Mouse (Mus musculus) adrenal gland, postnatal 25 days (tissue): ENCODE data around the gene Kif15. TPM values are rescaled to one million over a fixed set of nuclear protein-coding genes. Genes with fewer than 3 reads are reported as not detected.

Source experiments
- DNase-seq: peaks from one replicate; pipeline ENCODE4 v3.0.0; 2021; ENCODE audit warnings: mixed read lengths
- long read RNA-seq: library from polyadenylated mRNA; stranded (forward); transcript quantifications from one replicate; pipeline ENCODE4 v2.0.0, GENCODE M21; 2021
- total RNA-seq: library from RNA; stranded (reverse); gene quantifications from 2 replicates; pipeline ENCODE4 v1.2.3, GENCODE M21; 2021

Gene Kif15
- 4.2 and 6.1 TPM in 2 replicates for total RNA-seq
- long read RNA-seq: 0 reads

DNA sequence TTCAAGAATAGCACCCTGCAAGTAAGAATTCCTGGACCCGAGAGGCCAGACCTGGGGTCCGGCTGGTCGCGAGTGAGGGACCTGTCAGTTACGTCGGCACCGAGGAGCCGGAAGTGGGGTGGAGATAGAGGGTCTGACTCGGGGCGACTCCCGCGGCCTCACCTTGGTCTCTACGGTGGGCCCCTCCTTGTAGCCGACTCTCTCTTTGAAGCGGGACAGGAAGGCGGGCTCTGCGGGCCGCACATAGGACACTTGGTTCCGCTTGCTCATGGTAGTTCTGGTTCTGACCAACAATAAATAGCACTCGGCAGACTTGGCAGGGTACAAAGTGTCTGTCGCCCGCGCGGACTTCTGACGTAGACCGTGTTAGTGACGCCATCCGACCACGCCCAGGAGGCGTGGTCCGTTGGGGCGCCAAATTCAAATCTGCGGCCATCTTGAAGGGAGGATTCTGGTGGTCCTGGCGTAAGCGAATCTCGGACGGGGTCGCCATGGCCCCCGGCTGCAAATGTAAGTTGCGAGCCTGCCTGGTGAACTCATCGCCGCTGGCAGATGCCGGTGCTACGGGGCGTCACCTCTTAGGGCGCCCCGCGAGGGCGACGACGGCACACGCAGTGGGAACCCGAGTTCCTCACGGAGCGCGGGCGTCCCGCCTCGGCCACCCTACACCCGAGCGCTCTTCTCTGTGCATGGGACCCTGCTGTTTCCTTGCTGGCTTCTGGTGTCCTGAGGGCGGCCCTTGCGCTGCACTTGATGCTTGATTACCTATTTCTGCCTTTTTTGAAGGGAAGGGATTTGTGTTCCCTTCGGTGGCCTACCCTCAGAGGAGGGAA, at the start of gene Kif15, which contains the start of gene 1110059G10Rik:
TSS of gene Kif15 (plus strand) at position 404 of the 833 bp plus-strand sequence.
TSS of gene 1110059G10Rik (minus strand) at position 358 of the 833 bp plus-strand sequence.
- peak; percentile 92 for DNase-seq

DNA sequence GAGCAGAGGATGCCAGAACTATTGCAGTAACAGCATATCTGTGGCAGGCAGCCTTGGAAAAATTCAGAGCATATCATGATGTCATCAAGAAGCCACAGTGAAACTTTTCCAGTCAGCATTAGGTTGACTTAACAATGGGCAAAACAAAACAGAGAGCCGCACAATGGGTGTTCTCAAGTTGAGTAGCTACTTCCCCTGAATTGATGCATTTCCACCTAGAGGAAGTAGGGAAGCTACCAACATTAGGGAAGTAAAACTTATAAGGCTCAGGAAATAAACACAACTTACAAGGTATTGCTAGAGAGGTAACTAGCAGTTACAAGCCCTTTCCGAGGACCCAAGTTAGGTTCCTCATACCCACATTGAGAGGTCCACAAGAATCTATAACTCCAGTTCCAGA, 49.8 kb upstream of the Kif15 start:
- no peak for DNase-seq

DNA sequence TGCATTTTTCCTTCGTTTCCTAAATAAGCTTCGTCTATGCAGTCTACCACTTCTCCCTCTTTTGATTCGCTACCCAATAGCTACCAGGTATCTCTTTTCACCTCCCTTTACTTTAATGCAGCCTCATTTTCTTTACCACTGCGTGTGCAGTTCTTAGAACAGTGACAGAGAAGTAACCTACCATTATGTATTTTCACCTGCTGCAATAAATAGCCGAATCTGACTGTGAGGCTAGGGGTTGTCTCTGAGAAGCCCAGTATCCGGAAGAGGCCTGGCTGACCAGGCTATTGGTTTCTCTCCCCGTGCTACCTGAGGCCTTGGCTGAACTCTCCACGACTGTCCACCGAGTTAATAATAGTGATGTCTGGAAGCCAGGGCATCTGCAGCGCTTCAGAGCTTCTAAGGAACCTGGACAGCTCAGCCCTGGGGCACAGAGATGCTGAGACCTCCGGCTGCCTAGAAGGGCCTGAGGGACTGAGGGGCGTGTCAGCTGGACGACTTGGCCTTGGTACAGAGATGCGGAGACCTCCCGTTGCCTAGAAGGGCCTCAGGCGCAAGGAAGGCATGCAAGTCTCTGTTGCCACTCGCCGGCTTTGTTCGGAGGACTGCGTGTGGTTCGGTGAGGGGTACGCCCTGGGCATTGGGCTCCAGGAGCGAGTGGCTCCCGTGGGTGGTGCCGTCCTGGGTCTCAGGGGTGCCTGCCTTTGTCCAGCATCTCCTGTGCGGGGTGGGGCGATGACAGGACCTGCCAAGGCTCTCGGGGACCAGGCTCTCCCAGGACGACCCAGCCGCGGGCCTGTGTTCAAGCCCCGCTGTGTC, 47.9 kb upstream of the Kif15 start:
- peak; percentile 51 for DNase-seq

DNA sequence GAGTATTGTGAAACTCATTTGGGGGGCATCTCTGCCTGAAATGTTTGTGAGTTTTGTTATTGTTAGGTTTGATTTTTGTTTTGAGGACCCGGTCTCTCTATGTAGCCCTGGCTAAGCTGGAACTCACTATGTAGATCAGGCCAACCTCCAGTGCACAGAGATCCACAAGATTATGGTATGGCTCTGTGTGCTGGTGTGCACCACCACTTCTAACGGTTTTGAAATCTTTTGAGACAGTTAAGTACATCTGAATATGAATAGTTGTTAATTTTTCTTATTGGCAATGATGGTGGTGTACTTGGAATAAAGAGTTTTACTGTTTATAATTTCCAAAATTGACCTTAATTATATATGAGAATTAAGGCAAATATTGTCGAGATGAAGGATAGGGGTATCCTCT, 28.4 kb upstream of the Kif15 start:
- DNase-seq: no peak

DNA sequence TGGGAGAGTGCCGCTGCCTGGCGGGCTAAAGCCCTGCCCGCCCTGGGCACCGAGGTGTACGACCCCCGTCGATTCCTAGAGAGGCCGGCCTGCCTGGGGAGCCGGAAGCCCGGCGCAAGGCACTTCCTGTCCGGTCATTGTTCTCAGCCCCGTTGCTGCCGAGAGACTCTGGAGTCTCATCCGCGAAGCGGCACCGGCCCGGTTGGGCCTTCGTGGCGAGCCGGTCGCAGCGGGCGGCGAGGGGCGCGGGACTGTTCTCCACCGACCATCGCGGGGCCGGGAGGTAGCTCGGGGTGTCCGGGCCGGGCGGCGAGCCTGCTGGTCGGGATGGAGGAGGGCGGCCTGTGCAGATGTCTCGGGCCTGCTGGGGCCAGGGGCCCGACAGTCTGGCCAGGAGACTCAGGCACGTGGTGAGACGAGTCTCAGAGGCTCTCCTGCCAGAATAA, 27.9 kb upstream of the Kif15 start, which contains the start of gene Zfp105:
TSS of gene Zfp105 (plus strand) at position 137 of the 446 bp plus-strand sequence.
- peak; percentile 63 for DNase-seq

DNA sequence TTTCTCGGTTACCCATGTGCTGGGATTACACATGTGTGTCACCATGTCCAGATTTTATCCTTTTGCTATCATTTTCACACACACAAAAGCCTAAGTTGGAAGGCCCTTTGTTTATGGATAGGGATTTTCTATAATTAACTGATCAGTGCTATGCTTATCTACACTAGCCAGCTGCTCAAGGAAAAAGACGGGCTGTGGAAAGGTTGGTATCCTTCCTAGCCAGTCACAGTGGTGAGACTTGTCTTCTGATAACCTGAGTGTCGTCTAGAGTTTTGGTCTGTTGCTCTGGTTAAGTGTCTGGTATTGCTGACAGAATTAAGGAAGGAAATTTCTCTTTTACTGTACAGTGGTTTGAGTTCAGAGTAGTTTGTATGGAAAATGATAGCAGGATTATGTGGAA, 21.9 kb upstream of the Kif15 start:
- no peak for DNase-seq

DNA sequence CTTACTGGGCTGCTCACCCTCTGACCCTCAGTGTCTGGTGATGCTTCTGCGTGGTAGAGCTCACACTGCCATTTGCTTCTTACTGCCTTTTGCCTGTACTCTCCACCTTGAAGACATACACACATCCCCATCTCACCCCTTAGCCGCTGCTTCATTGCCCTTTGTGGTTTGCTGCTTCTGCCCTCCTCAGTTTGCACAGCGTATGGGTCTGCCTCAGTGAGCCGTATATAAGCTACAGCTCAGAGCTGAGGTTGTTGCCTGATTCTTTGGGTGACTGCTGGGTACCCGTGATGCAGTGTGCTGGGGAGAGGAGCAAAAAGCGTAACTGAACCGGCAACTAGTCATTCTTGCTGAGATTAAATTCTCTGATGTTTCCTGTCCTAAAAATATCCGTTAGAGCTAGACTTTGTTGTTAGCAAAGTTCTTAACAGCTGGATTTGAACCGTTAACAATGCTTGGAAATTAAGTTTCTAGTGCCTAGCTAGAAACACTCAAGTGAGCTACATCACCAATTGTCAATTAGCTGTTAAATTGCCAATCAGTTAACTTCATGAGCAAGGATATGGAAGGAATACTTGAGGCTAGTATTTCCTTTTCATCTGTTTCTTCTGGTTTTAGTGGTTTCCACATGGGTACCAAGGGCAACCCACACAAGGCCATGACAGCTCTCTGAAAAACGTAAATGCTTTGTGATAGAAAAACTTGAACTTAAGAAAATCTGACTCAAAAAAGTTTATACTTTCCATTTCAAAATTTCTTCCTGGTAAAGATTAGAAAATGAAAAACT, 47.8 kb downstream of the Kif15 start:
- no peak for DNase-seq

DNA sequence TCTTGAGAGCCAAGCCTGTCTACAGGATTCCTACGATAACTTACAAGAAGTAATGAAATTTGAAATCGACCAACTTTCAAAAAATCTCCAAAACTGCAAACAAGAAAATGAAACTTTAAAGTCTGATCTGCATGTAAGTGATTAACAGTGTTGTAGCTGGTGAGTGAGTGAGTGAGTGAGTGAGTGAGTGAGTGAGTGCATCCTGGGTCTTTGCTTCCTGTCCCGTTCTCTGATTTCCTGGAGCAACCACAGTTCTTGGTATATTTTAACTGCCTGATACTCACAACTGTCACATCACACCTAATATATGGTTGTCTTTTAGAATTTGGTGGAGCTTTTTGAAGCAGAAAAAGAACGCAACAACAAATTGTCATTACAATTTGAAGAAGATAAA, 48.3 kb downstream of the Kif15 start:
- DNase-seq: no peak

DNA sequence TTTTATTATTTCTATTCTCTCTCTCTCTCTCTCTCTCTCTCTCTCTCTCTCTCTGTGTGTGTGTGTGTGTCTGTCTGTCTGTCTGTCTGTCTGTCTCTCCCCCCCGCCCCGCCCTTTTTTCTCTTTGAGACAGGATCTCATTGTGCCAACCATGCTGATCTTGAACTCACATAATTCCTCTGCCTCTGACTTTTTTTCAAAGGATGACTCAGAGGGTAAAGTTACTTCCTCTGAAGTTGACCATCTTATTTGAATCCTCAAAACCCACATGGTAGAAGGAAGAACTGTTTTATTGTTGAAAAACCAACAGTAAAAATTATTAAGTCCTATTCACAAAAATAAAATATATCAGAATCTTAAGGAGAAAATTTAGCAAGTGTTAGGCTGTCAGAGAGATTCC, 53.9 kb downstream of the Kif15 start:
- no peak for DNase-seq

DNA sequence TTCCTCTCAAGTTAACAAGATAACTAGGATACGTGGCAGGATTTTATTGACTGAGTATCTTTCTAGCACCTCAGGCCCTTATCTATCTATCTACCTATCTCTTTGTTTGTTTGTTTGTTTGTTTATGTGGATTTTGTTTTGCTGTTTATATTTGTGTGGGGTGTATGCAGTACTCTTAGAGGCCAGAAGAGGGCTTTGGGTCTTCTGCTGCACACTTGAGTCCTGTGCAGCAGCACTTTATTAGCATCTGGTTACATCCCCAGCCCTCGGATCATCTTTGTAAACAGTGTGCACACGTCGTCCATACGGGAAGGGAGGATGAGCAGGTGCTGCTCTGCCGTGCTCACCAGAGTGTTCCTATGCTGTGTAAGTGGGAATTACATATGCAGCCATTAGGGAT, 55.2 kb downstream of the Kif15 start:
- DNase-seq: no peak

DNA sequence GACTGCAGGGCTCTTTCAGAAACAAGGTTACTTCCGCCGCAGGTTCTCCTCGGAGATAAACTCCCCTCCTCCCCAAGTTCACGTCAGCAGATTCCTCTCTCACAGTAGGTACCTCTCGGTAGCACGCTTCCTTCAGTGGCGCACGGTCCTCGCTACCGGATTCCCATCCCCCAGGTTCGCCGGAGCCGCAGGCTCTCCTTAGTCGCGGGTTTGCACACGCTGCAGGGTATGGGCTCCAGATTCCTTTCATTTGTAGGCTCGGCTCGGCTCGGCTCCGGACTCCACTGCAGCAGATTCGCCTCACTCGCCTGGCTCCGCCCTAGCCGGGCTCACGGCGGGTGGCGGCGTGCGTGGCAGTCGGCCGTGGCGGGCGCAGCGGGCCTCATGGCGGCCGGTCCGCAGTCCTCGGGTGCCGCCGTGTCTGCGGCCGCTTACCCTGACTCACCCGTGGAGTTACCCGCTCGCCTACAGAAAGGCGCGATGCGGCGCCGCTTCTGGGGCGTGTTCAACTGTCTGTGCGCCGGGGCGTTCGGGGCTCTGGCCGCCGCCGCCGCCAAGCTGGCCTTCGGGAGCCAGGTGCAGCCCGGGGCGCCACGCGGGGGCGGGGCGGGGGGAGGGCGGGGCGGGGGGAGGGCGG, 70.3 kb downstream of the Kif15 start, which contains the start of gene Tmem42:
TSS of gene Tmem42 (plus strand) at position 332 of the 637 bp plus-strand sequence.
- peak; percentile 85 for DNase-seq

DNA sequence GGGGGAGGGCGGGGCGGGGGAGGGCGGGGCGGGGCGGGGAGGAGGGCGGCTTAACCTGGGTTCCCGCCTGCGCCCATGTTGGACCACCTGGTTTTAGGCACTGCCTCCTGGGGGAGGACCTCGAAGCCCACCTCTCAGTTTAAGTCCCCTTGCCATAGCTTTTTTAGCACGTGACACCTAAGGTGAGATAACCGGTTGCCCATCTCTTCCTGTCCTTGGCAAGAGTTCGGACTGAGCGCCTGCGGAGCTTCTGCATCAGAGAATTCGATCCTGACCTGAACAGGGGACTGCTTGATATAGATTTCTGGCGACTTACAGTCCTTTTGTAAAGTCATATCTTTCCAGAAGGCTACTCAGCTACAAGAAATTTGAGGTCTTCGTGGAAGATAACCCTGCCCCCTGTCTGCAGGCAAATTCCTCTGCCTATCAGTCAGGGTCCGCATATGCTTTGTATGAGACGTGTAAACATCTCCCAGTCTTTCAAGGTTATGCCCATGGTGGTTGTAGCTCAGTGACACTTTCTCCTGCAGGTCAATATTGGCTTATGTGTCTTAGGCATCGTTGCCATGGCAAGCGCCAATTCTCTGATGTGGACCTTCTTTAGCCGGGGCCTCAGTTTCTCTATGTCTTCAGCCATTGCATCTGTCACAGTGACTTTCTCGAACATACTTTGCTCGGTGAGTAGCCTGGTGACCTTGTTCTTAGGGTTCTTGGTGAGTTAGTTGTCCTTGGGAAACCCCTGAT, 71.0 kb downstream of the Kif15 start:
- no peak for DNase-seq

DNA sequence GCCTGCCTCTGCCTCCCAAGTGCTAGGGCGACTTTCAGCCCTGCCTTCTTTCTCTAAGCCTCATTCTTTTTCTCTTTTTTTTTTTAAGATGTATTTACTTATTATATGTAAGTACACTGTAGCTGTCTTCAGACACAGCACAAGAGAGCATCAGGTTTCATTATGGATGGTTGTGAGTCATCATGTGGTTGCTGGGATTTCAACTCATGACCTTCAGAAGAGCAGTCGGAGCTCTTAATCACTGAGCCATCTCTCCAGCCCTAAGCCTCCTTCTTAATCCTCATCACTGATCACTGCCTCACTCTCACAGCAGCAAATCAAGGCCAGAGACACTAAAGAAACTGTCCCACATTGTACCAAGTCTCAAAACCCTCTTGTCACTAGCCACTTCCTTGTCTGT, 73.4 kb downstream of the Kif15 start:
- no peak for DNase-seq

DNA sequence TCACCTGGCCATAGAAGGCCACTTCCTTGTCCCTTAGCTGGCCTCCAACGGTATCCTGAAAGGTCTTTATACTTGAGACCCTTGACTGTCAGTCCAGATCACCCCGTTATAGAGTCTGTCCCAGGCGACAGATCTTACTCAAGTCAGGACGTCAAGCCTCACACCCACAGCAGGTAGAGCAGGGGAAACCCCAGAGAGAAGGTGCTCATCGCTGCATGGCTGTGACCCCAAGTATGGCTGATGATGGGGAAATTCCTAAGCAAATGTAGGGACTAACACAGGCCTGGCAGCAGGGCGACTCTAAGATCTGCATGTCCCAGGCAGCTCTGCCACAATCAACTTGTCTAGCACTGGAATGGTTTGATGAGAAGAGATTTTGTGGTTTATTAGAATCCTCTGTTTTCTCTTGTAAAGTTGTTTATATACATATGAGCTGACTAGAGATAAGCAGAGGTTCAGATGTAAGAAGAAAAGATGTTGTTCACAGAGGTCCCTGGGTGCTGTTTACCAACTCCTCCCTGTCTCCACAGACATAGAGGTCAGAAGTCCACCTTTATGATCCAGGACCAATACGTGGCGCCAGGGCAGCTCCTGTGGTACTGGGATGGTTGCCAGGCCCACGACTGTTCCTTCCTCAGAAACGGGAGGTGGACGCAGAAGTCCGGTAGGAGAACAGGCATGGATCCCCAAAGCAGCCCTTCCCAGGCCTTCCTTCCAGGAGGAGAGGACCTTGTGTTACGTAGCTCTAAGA, 80.8 kb downstream of the Kif15 start:
- DNase-seq: no peak

DNA sequence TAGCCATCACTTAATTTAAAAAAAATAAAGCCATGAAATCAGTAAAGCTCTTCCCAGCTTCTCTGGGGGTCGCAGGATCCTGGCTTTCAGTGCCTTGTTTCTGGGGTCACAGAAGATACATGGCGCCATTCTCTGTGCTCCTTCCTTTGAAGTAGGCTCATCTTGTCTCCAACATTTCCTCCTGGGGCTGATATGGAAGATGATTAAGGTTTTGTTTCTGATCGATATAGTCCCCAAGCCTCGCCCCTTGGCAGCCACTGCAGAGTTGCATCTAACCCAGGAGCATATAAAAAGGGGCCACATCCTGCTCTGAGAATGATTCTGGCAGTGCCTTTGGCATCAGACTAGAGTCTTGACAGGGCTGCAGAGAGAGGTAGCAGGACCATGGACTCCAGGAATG, 83.6 kb downstream of the Kif15 start, which contains the start of gene Tgm4:
TSS of gene Tgm4 (plus strand) at position 301 of the 400 bp plus-strand sequence.
- no peak for DNase-seq

DNA sequence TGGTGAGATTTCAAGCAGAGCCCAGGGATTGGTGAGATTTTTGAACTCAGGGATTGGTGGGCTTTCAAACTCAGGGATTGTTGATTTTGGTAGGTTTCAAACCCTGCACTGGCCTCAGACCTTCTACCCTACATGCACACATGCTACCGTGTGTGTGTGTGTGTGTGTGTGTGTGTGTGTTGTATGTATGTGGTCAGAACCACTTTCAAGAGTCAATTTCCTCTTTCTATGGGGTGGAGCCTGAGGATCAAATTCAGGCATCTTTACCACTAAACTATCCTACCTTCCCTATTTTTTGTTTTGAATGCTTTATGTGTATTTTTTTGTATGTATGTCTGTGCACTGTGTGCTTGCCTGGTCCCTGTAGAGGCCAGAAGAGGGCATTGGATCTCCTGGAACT, 96.8 kb downstream of the Kif15 start:
- DNase-seq: no peak

DNA sequence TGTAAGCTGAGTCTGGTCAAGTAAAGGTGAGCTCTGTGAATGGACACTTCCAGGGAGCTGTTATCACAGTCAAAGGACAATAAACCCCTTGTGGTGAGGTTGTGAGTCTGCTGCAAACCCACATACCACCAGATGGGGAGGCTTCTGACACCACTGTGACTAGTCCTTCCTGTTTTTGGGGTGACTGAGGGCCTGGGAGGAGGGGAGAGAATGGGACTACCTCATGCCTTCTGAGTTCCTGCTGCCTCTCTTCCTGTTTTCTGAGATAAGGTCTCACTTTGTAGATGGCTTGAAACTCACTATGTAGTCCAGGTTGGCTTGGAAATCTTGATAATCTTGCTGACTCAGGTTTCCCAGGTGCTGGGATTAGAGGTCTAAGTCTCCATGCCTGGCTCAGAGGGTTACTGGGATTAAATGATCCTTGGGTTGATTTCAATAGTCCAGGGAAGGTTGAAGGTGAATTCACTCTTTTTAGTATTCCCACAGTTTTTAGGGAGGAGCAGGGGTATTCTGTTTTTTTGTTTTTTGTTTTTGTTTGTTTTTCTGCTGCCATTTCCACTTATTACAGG, 108.0 kb downstream of the Kif15 start:
- no peak for DNase-seq

DNA sequence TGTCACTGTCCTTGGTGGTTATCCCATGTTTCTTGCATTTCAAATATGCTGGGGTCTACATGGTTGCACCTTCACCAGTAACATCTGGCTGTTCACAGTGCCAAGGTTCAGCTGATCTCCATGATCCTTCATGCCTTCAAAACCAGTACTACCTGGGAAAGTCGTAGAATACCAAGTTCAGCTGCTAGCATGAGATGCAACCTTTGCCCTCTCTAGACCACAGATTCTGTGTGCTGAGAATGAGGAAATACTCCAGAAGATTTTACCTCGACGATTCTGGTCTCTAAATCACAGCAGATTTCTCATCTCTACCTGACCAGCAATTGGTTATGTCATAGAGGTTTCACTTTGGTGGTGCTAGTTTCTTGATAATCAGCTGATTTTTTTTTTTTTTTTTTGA, 109.3 kb downstream of the Kif15 start:
- no peak for DNase-seq
